Mouse (Mus musculus): Measurements from ENCODE around the gene Gzf1.

- TF ChIP-seq CTCF (conservative IDR thresholded peaks at IDR 0.05; ENCODE audit: insufficient read depth, insufficient read length, low read depth, low read length) = no peak
- no peak for TF ChIP-seq POLR2A (IDR thresholded peaks at IDR 0.05; ENCODE audit: low read depth, low read length)
These were observed 31.5 kb downstream of the Gzf1 start for GRCm38 (mm10) chr2:148712326-148712725.
